Mouse (Mus musculus): ENCODE data around the gene Sertad3. TPM values are rescaled to one million over a fixed set of nuclear protein-coding genes. Genes with fewer than 3 reads are reported as not detected.

The Sertad3 gene
- 20.5 and 22.2 TPM in 2 replicates for polyA plus RNA-seq (2016; fragmentation: Nextera tagmentation; extraction: Ambion mirVana)

DNA sequence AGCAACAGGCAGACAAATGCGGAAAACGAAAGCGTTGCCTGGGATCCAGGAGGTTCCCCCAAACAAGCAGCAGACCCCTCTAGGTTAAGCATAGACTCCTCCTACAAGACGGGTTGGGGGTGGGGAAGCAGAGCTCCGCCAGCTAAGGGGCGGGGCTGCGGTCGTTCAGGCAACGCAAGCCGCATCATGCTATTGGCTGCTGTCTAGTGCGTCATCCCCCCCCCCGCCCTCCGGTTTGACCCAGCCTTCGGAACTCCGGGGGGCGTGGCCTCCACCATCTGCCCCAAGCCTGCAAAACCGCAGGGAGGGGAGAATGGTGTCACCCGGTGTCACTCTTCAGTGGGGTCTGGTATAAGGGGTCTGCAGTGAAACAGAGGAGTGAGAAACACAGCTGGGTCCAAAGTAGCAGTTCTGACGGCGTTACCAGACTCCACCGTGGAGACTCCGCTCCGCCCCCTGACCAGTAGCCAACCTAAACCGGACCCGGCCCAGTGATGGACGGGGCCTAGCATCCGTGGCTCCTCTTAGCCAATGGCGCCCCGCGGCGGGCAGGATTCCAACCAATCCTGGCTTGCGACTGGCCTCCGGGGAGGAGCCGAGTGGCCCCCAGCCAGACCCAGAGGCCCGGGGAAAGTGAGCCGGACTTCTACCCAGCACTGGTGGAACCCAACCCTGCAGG is at the start of gene Sertad3:
Gene Sertad3, plus strand, starts transcription at position 613 of the 679 bp plus-strand sequence.
- peaks cover 14% of the 10 kb centered on the region for H3K36me3 ChIP-seq
- whole genome bisulfite sequencing: under 1% methylated on average over 36 of the region's 36 CpGs
- ATAC-seq (ENCODE audit: low FRiP score, low read depth): peak; percentile 95
- peak within 1 kb of the TSS; percentile 69 for H3K4me3 ChIP-seq
- no peaks in the 10 kb centered on the region for H3K4me1 ChIP-seq
- H3K27me3 ChIP-seq (replicated peaks): no peaks in the 10 kb centered on the region
- H3K9ac ChIP-seq: peak within 1 kb of the TSS; percentile 70
- no peaks in the 10 kb centered on the region for H3K9me3 ChIP-seq
- H3K4me2 ChIP-seq (replicated peaks): peak within 1 kb of the TSS; percentile 76
- H3K27ac ChIP-seq: peak within 1 kb of the TSS; percentile 81

DNA sequence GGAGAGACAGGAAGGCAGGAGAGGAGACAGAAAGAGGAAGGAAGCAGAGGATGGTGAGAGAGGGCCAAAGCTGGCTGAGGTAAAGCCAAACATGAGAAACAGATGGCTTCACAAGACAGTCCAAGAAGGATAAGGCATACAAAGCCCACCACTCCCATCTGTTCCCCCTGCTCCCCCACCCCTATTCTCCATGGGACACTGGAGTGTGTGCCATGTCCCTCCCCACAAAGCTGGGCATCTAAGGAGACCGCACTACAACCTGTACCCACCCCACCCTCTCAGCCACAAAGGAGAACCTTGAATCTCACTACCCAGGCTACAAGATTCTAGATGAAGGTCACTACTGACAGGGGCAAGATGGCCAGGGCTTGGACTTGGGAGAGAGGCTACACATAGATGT is 46.2 kb upstream of the Sertad3 start:
- Histone ChIP-seq H3K4me3 (no peak overlapping the region), H3K9me3 (peaks cover 12% of the 10 kb centered on the region; the same call in 1 of the 2 replicates), H3K4me1 (no peaks in the 10 kb centered on the region), H3K27ac (no peak overlapping the region), H3K27me3 (replicated peaks) (no peaks in the 10 kb centered on the region), H3K9ac (no peak overlapping the region), H3K4me2 (replicated peaks) (no peak overlapping the region), H3K36me3 (no peaks in the 10 kb centered on the region; the same call in 1 of the 2 replicates)
- no peak for ATAC-seq (ENCODE audit: low FRiP score, low read depth)
- WGBS: 89% methylated on average over 1 of the region's 1 CpGs

GRCm38 (mm10) chr7:27428002-27428401 is 45.6 kb upstream of the Sertad3 start:
- WGBS: 86% methylated on average over 11 of the region's 11 CpGs
- Histone ChIP-seq H3K27ac (no peak overlapping the region), H3K9ac (no peak overlapping the region), H3K4me2 (replicated peaks) (no peak overlapping the region), H3K4me3 (no peak overlapping the region), H3K9me3 (peaks cover 8% of the 10 kb centered on the region; the same call in 1 of the 2 replicates), H3K4me1 (no peaks in the 10 kb centered on the region), H3K36me3 (no peaks in the 10 kb centered on the region), H3K27me3 (replicated peaks) (peaks cover 3% of the 10 kb centered on the region)
- no peak for ATAC-seq (ENCODE audit: low FRiP score, low read depth)

GRCm38 (mm10) chr7:27429135-27429534 is 44.4 kb upstream of the Sertad3 start:
- H3K4me2 ChIP-seq (replicated peaks): no peak overlapping the region
- no peak overlapping the region for H3K27ac ChIP-seq
- ATAC-seq (ENCODE audit: low FRiP score, low read depth): no peak
- no peak overlapping the region for H3K4me3 ChIP-seq
- H3K27me3 ChIP-seq (replicated peaks): peaks cover 11% of the 10 kb centered on the region
- H3K9ac ChIP-seq: no peak overlapping the region
- 59% methylated on average over 2 of the region's 2 CpGs for WGBS
- no peaks in the 10 kb centered on the region for H3K36me3 ChIP-seq
- peaks cover 8% of the 10 kb centered on the region; the same call in 1 of the 2 replicates for H3K9me3 ChIP-seq
- no peaks in the 10 kb centered on the region for H3K4me1 ChIP-seq

- Histone ChIP-seq H3K4me2 (replicated peaks) (no peak overlapping the region), H3K4me3 (no peak overlapping the region), H3K9ac (no peak overlapping the region), H3K36me3 (no peaks in the 10 kb centered on the region), H3K27ac (no peak overlapping the region), H3K9me3 (peaks cover 8% of the 10 kb centered on the region; the same call in 1 of the 2 replicates), H3K4me1 (no peaks in the 10 kb centered on the region), H3K27me3 (replicated peaks) (peaks cover 24% of the 10 kb centered on the region)
- 22% methylated on average over 10 of the region's 10 CpGs for WGBS
- ATAC-seq (ENCODE audit: low FRiP score, low read depth): no peak
Observed at GRCm38 (mm10) chr7:27433349-27433748, 40.2 kb upstream of the Sertad3 start.

DNA sequence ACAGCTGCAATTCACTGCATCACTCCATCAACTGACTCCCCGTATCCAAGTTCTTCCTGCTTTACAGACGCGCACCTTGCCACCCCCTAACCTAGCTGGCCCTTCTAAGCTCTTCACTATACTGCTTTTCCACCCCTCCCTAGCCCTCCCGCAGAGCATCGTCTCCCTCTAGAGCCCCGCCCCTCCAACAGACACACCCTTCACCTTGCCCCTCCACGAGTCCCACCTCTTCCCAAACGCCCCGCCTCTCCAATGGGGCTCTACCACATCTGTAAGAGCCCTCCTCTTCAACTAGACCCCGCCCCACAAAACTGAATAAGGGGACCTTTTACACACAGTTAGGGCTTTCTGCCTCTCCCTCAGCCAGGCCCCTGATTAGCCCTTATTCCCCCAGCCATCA is 39.8 kb upstream of the Sertad3 start:
- Histone ChIP-seq H3K4me2 (replicated peaks) (no peak overlapping the region), H3K4me1 (no peaks in the 10 kb centered on the region), H3K4me3 (no peak overlapping the region), H3K36me3 (no peaks in the 10 kb centered on the region), H3K27ac (no peak overlapping the region), H3K9me3 (peaks cover 8% of the 10 kb centered on the region; the same call in 1 of the 2 replicates), H3K9ac (no peak overlapping the region), H3K27me3 (replicated peaks) (peaks cover 24% of the 10 kb centered on the region)
- 12% methylated on average over 10 of the region's 10 CpGs for WGBS
- ATAC-seq (ENCODE audit: low FRiP score, low read depth): no peak

DNA sequence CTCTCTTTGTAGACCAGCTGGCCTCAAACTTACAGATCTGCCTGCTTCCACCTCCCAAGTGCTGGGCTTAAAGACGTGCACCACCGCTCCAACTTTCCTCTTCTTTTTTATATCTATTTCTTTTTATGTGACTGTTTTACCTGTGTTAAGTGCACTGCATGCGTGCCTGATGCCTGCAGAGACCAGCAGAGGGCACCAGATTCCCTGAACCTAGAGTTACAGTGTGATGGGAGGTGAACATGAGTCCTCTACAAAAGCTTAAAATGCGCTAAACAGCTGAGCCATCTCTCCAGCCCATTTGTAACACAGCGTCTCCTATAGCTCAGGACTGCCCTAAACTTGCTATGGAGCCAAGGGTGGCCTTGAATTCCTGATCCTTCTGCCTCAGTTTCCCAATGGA is 36.0 kb upstream of the Sertad3 start:
- WGBS: 53% methylated on average over 5 of the region's 5 CpGs
- no peaks in the 10 kb centered on the region for H3K4me1 ChIP-seq
- no peak for ATAC-seq (ENCODE audit: low FRiP score, low read depth)
- H3K4me2 ChIP-seq (replicated peaks): no peak overlapping the region
- no peaks in the 10 kb centered on the region for H3K9me3 ChIP-seq
- no peak overlapping the region for H3K9ac ChIP-seq
- no peak overlapping the region for H3K27ac ChIP-seq
- no peak overlapping the region for H3K4me3 ChIP-seq
- H3K27me3 ChIP-seq (replicated peaks): peaks cover 24% of the 10 kb centered on the region
- no peaks in the 10 kb centered on the region for H3K36me3 ChIP-seq

DNA sequence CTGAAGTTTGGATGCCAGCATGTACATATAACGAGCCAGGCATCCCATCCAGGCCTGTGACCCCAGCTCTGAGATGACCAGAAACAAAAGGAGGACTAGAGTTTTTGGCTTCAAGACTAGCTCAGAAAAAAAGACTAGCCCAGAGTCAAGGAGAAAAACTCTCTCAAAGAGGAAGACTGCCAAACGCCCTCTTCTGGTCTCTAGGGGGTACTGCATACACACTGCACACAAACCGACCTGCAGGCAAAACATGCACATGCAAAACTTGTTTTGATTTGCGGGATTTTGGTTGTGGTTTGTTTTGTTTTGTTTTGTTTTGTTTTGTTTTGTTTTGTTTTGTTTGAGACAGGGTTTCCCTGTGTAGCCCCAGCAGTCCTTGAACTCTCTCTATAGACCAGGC is 33.6 kb upstream of the Sertad3 start:
- no peaks in the 10 kb centered on the region for H3K36me3 ChIP-seq
- no peak overlapping the region for H3K9ac ChIP-seq
- peaks cover 9% of the 10 kb centered on the region; the same call in 1 of the 2 replicates for H3K27me3 ChIP-seq (replicated peaks)

DNA sequence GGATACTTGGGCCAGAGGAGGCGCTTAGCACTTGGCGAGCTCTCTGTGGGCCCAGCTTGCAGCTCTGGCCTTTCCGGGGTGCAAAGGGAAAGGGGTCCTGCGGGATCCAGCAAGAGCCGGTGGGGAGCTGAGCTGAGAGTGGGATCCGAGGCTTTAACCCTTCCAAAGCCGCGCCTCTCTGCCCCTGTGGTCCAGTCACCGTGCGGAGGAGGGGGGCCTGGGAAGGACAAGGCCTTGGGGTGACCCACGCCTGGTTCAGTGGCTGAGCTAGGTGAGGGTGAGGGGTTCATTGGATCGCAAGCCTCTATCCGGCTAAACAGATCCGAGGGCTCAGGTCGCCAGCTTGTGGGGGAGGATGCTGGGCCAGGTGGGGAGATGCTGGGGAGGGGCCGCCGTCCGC is 27.5 kb upstream of the Sertad3 start:
- no peak for ATAC-seq (ENCODE audit: low FRiP score, low read depth)
- H3K9ac ChIP-seq: peak overlapping the region; percentile 68
- peak overlapping the region; percentile 88 for H3K4me2 ChIP-seq (replicated peaks)
- no peak overlapping the region for H3K27ac ChIP-seq
- 3% methylated on average over 15 of the region's 18 CpGs for WGBS
- H3K36me3 ChIP-seq: no peaks in the 10 kb centered on the region
- peaks cover 16% of the 10 kb centered on the region for H3K4me1 ChIP-seq
- no peaks in the 10 kb centered on the region for H3K9me3 ChIP-seq
- peaks cover 25% of the 10 kb centered on the region for H3K27me3 ChIP-seq (replicated peaks)
- peak overlapping the region; percentile 54 for H3K4me3 ChIP-seq

More for the DNA sequence above, 33.6 kb upstream of the Sertad3 start:
- Histone ChIP-seq H3K4me1 (no peaks in the 10 kb centered on the region), H3K9me3 (no peaks in the 10 kb centered on the region), H3K4me2 (replicated peaks) (no peak overlapping the region), H3K4me3 (no peak overlapping the region), H3K27ac (no peak overlapping the region)
- no peak for ATAC-seq (ENCODE audit: low FRiP score, low read depth)
- WGBS: 78% methylated on average over 4 of the region's 4 CpGs

DNA sequence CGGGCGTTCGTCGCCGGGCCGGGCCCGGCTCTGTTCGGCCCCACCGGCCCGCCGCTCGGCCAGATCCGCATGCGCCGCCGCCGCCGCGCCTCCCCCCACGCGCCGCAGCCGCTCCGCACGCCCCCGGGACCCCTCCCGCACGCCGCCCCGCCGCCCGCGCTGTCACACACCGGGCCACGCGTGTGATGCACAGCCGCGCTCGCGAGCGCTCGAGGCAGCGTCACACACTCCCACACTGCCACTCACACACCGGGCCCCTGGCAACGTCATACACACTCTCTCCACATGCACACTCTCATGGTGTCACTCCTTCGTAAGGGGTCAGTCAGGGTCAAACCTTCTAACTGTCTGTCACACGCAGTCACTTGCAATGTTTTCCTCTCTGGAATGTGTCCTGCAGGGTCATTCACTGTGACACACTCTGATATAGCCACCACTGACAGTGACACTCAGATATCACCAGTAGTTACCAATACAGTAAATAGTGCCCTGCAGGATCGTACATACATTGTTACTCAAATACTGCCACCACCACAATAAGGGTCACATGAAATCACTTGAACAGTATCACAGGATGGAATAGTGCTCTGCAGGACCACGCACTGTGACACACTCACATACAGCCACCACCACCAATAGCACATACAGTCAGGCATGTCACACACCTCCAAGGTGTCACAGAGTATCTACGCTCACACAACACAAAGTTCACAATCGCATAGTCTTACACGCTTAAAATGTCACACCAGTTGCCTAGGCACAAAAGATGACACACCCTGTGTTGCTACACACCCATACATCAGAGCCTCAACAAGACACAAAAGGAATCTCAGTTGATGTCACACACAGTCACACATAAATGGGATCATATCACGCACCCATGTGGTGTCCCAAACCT is 26.8 kb upstream of the Sertad3 start:
- WGBS: 8% methylated on average over 51 of the region's 53 CpGs
- peaks cover 16% of the 10 kb centered on the region for H3K4me1 ChIP-seq
- no peaks in the 10 kb centered on the region for H3K36me3 ChIP-seq
- H3K4me3 ChIP-seq: peak overlapping the region; percentile 54
- peaks cover 25% of the 10 kb centered on the region for H3K27me3 ChIP-seq (replicated peaks)
- H3K4me2 ChIP-seq (replicated peaks): peak overlapping the region; percentile 88
- H3K9ac ChIP-seq: peak overlapping the region; percentile 68
- H3K27ac ChIP-seq: no peak overlapping the region
- no peaks in the 10 kb centered on the region for H3K9me3 ChIP-seq
- peak; percentile 46 for ATAC-seq (ENCODE audit: low FRiP score, low read depth)

GRCm38 (mm10) chr7:27447419-27448286 is 25.9 kb upstream of the Sertad3 start, which contains the start of the genes Sptbn4 and Blvrb:
TSS of gene Sptbn4 (minus strand) at chr7:27447686.
TSS of gene Blvrb (plus strand) at chr7:27447978.
- H3K4me1 ChIP-seq: peaks cover 16% of the 10 kb centered on the region
- H3K4me3 ChIP-seq: peak within 1 kb of the TSS; percentile 54
- peaks cover 25% of the 10 kb centered on the region for H3K27me3 ChIP-seq (replicated peaks)
- no peaks in the 10 kb centered on the region for H3K36me3 ChIP-seq
- H3K9ac ChIP-seq: peak within 1 kb of the TSS; percentile 68
- H3K4me2 ChIP-seq (replicated peaks): peak within 1 kb of the TSS; percentile 88
- 1% methylated on average over 54 of the region's 54 CpGs for WGBS
- H3K9me3 ChIP-seq: no peaks in the 10 kb centered on the region
- ATAC-seq (ENCODE audit: low FRiP score, low read depth): peak; percentile 93
- no peak within 1 kb of the TSS for H3K27ac ChIP-seq

Data from neural tube, embryonic 12.5 days (tissue).